Mouse (Mus musculus): Measurements from ENCODE around the gene Lsp1. TPM values are rescaled to one million over a fixed set of nuclear protein-coding genes. Genes with fewer than 3 reads are reported as not detected.

Lsp1 gene
- total and polyA plus RNA-seq, 2 experiments from 2014 or later = 5.5 to 7.9 TPM

GRCm38 (mm10) chr7:142542771-142543303, 82.2 kb downstream of the Lsp1 start:
- H3K9me3 ChIP-seq (ENCODE audit: low read length) = no peaks in the 10 kb centered on the region
- ATAC-seq (no peak), DNase-seq (no peak)
- H3K9ac ChIP-seq = no peak overlapping the region
- no peak overlapping the region for H3K27ac ChIP-seq (ENCODE audit: low read depth, low read length)
- H3K4me2 ChIP-seq (ENCODE audit: low read depth) = no peak overlapping the region
- H3K27me3 ChIP-seq (ENCODE audit: insufficient read depth, low read length) = no peaks in the 10 kb centered on the region
- TF ChIP-seq CTCF (IDR thresholded peaks at IDR 0.05; ENCODE audit: low read depth) = no peak
- no peak overlapping the region for H3K4me3 ChIP-seq (ENCODE audit: low read depth, low read length)
- peaks cover 22% of the 10 kb centered on the region; the same call in 1 of the 2 replicates for H3K36me3 ChIP-seq (ENCODE audit: insufficient read depth)
- no peaks in the 10 kb centered on the region for H3K4me1 ChIP-seq (ENCODE audit: insufficient read depth)
- WGBS = 41% methylated on average over 11 of the region's 11 CpGs

Other genes with a start within 250 kb of the Lsp1 start
- not detected in 2 replicates for gene Gm7579, start 248.9 kb upstream of the Lsp1 start, total RNA-seq (2014; rRNA removed)
- gene Gm7579, start 248.9 kb upstream of the Lsp1 start, polyA plus RNA-seq (2015; fragmentation: Nextera tagmentation; extraction: Ambion mirVana) = not detected in 2 replicates
- gene Krtap5-5, start 230.8 kb upstream of the Lsp1 start, total RNA-seq (2014; rRNA removed) = not detected in 2 replicates
- not detected in 2 replicates for gene Krtap5-5, start 230.8 kb upstream of the Lsp1 start, polyA plus RNA-seq (2015; fragmentation: Nextera tagmentation; extraction: Ambion mirVana)
- gene Gm40460, start 219.7 kb upstream of the Lsp1 start, total RNA-seq (2014; rRNA removed) = not detected in 2 replicates
- not detected in 2 replicates for gene Gm40460, start 219.7 kb upstream of the Lsp1 start, polyA plus RNA-seq (2015; fragmentation: Nextera tagmentation; extraction: Ambion mirVana)
- not detected in 2 replicates for gene Gm2431, start 202.5 kb upstream of the Lsp1 start, total RNA-seq (2014; rRNA removed)
- not detected in 2 replicates for gene Gm2431, start 202.5 kb upstream of the Lsp1 start, polyA plus RNA-seq (2015; fragmentation: Nextera tagmentation; extraction: Ambion mirVana)
- gene Gm4559, start 186.4 kb upstream of the Lsp1 start, total RNA-seq (2014; rRNA removed) = not detected in 2 replicates
- gene Gm4559, start 186.4 kb upstream of the Lsp1 start, polyA plus RNA-seq (2015; fragmentation: Nextera tagmentation; extraction: Ambion mirVana) = not detected in 2 replicates
- gene Krtap5-1, start 163.7 kb upstream of the Lsp1 start, total RNA-seq (2014; rRNA removed) = not detected in 2 replicates
- not detected in 2 replicates for gene Krtap5-1, start 163.7 kb upstream of the Lsp1 start, polyA plus RNA-seq (2015; fragmentation: Nextera tagmentation; extraction: Ambion mirVana)
- gene Krtap5-4, start 157.3 kb upstream of the Lsp1 start, total RNA-seq (2014; rRNA removed) = not detected in 2 replicates
- not detected in 2 replicates for gene Krtap5-4, start 157.3 kb upstream of the Lsp1 start, polyA plus RNA-seq (2015; fragmentation: Nextera tagmentation; extraction: Ambion mirVana)
- 5.6 and 6.6 TPM in 2 replicates for gene Ifitm10, start 87.1 kb upstream of the Lsp1 start, total RNA-seq (2014; rRNA removed)
- 10.2 and 13.0 TPM in 2 replicates for gene Ifitm10, start 87.1 kb upstream of the Lsp1 start, polyA plus RNA-seq (2015; fragmentation: Nextera tagmentation; extraction: Ambion mirVana)
- 21.2 and 45.2 TPM in 2 replicates for gene Gm49369, start 78.1 kb upstream of the Lsp1 start, total RNA-seq (2014; rRNA removed)
- 0.60 TPM in 1 of 2 replicates, not detected in the other for gene Gm49369, start 78.1 kb upstream of the Lsp1 start, polyA plus RNA-seq (2015; fragmentation: Nextera tagmentation; extraction: Ambion mirVana)
- gene Ctsd, start 72.8 kb upstream of the Lsp1 start, total RNA-seq (2014; rRNA removed) = 243 and 366 TPM in 2 replicates
- gene Ctsd, start 72.8 kb upstream of the Lsp1 start, polyA plus RNA-seq (2015; fragmentation: Nextera tagmentation; extraction: Ambion mirVana) = 313 and 338 TPM in 2 replicates
- not detected in 2 replicates for gene Syt8, start 26.0 kb upstream of the Lsp1 start, total RNA-seq (2014; rRNA removed)
- not detected in 2 replicates for gene Syt8, start 26.0 kb upstream of the Lsp1 start, polyA plus RNA-seq (2015; fragmentation: Nextera tagmentation; extraction: Ambion mirVana)
- 0.33 and 2.8 TPM in 2 replicates for gene Tnni2, start 19.0 kb upstream of the Lsp1 start, total RNA-seq (2014; rRNA removed)
- gene Tnni2, start 19.0 kb upstream of the Lsp1 start, polyA plus RNA-seq (2015; fragmentation: Nextera tagmentation; extraction: Ambion mirVana) = 0.21 and 1.5 TPM in 2 replicates
- gene Tnnt3, start 38.0 kb downstream of the Lsp1 start, total RNA-seq (2014; rRNA removed) = 1.2 and 1.6 TPM in 2 replicates
- 1.2 and 1.4 TPM in 2 replicates for gene Tnnt3, start 38.0 kb downstream of the Lsp1 start, polyA plus RNA-seq (2015; fragmentation: Nextera tagmentation; extraction: Ambion mirVana)
- gene Mrpl23, start 71.9 kb downstream of the Lsp1 start, total RNA-seq (2014; rRNA removed) = 44.8 and 73.5 TPM in 2 replicates
- gene Mrpl23, start 71.9 kb downstream of the Lsp1 start, polyA plus RNA-seq (2015; fragmentation: Nextera tagmentation; extraction: Ambion mirVana) = 25.5 and 27.9 TPM in 2 replicates
- 152 and 288 TPM in 2 replicates for gene Igf2, start 206.0 kb downstream of the Lsp1 start, total RNA-seq (2014; rRNA removed)
- 149 and 152 TPM in 2 replicates for gene Igf2, start 206.0 kb downstream of the Lsp1 start, polyA plus RNA-seq (2015; fragmentation: Nextera tagmentation; extraction: Ambion mirVana)
- 0.08 TPM in 1 of 2 replicates, not detected in the other for gene Gm49394, start 209.1 kb downstream of the Lsp1 start, total RNA-seq (2014; rRNA removed)
- 0.06 TPM in 1 of 2 replicates, not detected in the other for gene Gm49394, start 209.1 kb downstream of the Lsp1 start, polyA plus RNA-seq (2015; fragmentation: Nextera tagmentation; extraction: Ambion mirVana)